Comparison of ENCODE assay signal across 10 mouse cellular contexts in genomic region chr9:116212915-116213619, GRCm38 (mm10). TPM values are rescaled to one million over a fixed set of nuclear protein-coding genes. Genes with fewer than 3 reads are reported as not detected.
DNase-seq lines count a peak whose midpoint lies in the region; ATAC-seq and TF ChIP-seq lines count a peak whose summit lies in the region.
"Had no signal": no experiment of that assay in that cellular context is flagged by ENCODE, and none has a peak within 500 bp of the region (broad histone marks: within the 10 kb centered on the region; RNA-seq: fewer than 3 reads in every experiment).

No protein-coding gene starts in this region.

- H3K27ac ChIP-seq in forebrain, embryonic 11.5 days (ENCODE audit: low read depth, low read length), result no peak overlapping the region
- H3K27ac ChIP-seq in forebrain, embryonic 13.5 days, result no peak overlapping the region
- peak overlapping the region; percentile 63 for H3K27ac ChIP-seq in heart, postnatal 0 days (ENCODE audit: low read depth)
- H3K27ac ChIP-seq in limb, embryonic 15.5 days, result peak overlapping the region; percentile 33; the same call in 1 of the 2 replicates
- H3K27ac ChIP-seq: macrophage had no signal

- no peak for TF ChIP-seq CTCF in heart, postnatal 0 days (IDR thresholded peaks at IDR 0.05; ENCODE audit: low read depth)

- no peaks in the 10 kb centered on the region for H3K36me3 ChIP-seq in forebrain, embryonic 11.5 days (ENCODE audit: control insufficient read depth, insufficient read depth, low read length)
- H3K36me3 ChIP-seq in forebrain, embryonic 13.5 days (ENCODE audit: poor library complexity, severe bottlenecking), result no peaks in the 10 kb centered on the region
- no peaks in the 10 kb centered on the region for H3K36me3 ChIP-seq in heart, postnatal 0 days (replicated peaks; ENCODE audit: control insufficient read depth, insufficient read depth, low read length)
- H3K36me3 ChIP-seq in limb, embryonic 15.5 days, result no peaks in the 10 kb centered on the region

- no peaks in the 10 kb centered on the region for H3K27me3 ChIP-seq in forebrain, embryonic 11.5 days (ENCODE audit: control insufficient read depth, insufficient read depth, low read length)
- H3K27me3 ChIP-seq in forebrain, embryonic 13.5 days, result no peaks in the 10 kb centered on the region
- no peaks in the 10 kb centered on the region for H3K27me3 ChIP-seq in heart, postnatal 0 days (ENCODE audit: control insufficient read depth, insufficient read depth, low read length)
- H3K27me3 ChIP-seq in limb, embryonic 15.5 days, result no peaks in the 10 kb centered on the region

- H3K4me3 ChIP-seq in forebrain, embryonic 11.5 days (ENCODE audit: low read depth, low read length), result no peak overlapping the region
- H3K4me3 ChIP-seq in forebrain, embryonic 13.5 days, result no peak overlapping the region
- H3K4me3 ChIP-seq in heart, postnatal 0 days (ENCODE audit: low read depth, low read length), result no peak overlapping the region
- no peak overlapping the region for H3K4me3 ChIP-seq in limb, embryonic 15.5 days

- 0 out of 2 replicates have a peak, but pooled peaks cover 2% of the 10 kb centered on the region for H3K4me1 ChIP-seq in forebrain, embryonic 11.5 days (replicated peaks; ENCODE audit: control insufficient read depth, insufficient read depth, low read length)
- H3K4me1 ChIP-seq in forebrain, embryonic 13.5 days, result peaks cover 16% of the 10 kb centered on the region
- H3K4me1 ChIP-seq in heart, postnatal 0 days (ENCODE audit: control insufficient read depth, insufficient read depth), result peaks cover 21% of the 10 kb centered on the region
- H3K4me1 ChIP-seq in limb, embryonic 15.5 days, result peaks cover 20% of the 10 kb centered on the region

- DNase-seq in forebrain, embryonic 11.5 days (ENCODE audit: low spot score), result no peak
- peak; percentile 90 for DNase-seq in R1 (ENCODE audit: low read depth, low spot score)
- DNase-seq in heart, postnatal 0 days (ENCODE audit: low spot score), result peak; percentile 65
- DNase-seq in testis, postnatal 10 days (ENCODE audit: low spot score), result no peak
- DNase-seq in cerebellum, adult 18-20 months, result no peak
- DNase-seq: gastrocnemius, postnatal 36 days had no signal

- H3K4me2 ChIP-seq in forebrain, embryonic 11.5 days (ENCODE audit: low read depth, low read length, severe bottlenecking), result no peak overlapping the region
- H3K4me2 ChIP-seq in forebrain, embryonic 13.5 days, result no peak overlapping the region
- no peak overlapping the region for H3K4me2 ChIP-seq in heart, postnatal 0 days (ENCODE audit: low read depth, low read length)
- H3K4me2 ChIP-seq in limb, embryonic 15.5 days, result no peak overlapping the region

- 47% methylated on average over 8 of the region's 8 CpGs for WGBS in forebrain, embryonic 11.5 days
- 46% methylated on average over 8 of the region's 8 CpGs for WGBS in forebrain, embryonic 13.5 days
- WGBS in heart, postnatal 0 days, result 46% methylated on average over 8 of the region's 8 CpGs
- WGBS in limb, embryonic 15.5 days, result 59% methylated on average over 8 of the region's 8 CpGs

- H3K9ac ChIP-seq in forebrain, embryonic 11.5 days (ENCODE audit: low read length), result no peak overlapping the region
- H3K9ac ChIP-seq in forebrain, embryonic 13.5 days, result no peak overlapping the region
- H3K9ac ChIP-seq in heart, postnatal 0 days (replicated peaks; ENCODE audit: low read depth, low read length), result no peak overlapping the region
- H3K9ac ChIP-seq in limb, embryonic 15.5 days, result no peak overlapping the region

- ATAC-seq in forebrain, embryonic 11.5 days (replicated peaks; ENCODE audit: low FRiP score), result peak; percentile 42
- ATAC-seq in forebrain, embryonic 13.5 days, result no peak
- peak; percentile 68 for ATAC-seq in heart, postnatal 0 days (ENCODE audit: insufficient read depth, low read depth)
- no peak for ATAC-seq in limb, embryonic 15.5 days (ENCODE audit: insufficient number of reproducible peaks, low FRiP score, low TSS enrichment, low read depth)
- ATAC-seq in frontal cortex, adult (ENCODE audit: low TSS enrichment), result no peak

- no peaks in the 10 kb centered on the region for H3K9me3 ChIP-seq in forebrain, embryonic 11.5 days (ENCODE audit: control insufficient read depth, low read length)
- no peaks in the 10 kb centered on the region for H3K9me3 ChIP-seq in forebrain, embryonic 13.5 days (replicated peaks)
- H3K9me3 ChIP-seq in heart, postnatal 0 days (replicated peaks; ENCODE audit: control insufficient read depth, low read length), result no peaks in the 10 kb centered on the region
- no peaks in the 10 kb centered on the region for H3K9me3 ChIP-seq in limb, embryonic 15.5 days

- TF ChIP-seq EP300 in heart, postnatal 0 days (IDR thresholded peaks at IDR 0.05; ENCODE audit: low read depth), result no peak

RNA-seq across cellular contexts. Expression of gene Tgfbr2, which starts 37.9 kb away (rescaled TPM):
- polyA plus RNA-seq in forebrain, embryonic 11.5 days (2014; fragmentation: Nextera tagmentation; extraction: Ambion mirVana), result 8.1 and 8.7 TPM in 2 replicates
- polyA plus RNA-seq in forebrain, embryonic 13.5 days (2015; fragmentation: Nextera tagmentation; extraction: Ambion mirVana), result 4.2 and 4.4 TPM in 2 replicates
- total RNA-seq in heart, postnatal 0 days (2014; rRNA removed; ENCODE audit: low replicate concordance), result 70.8 and 81.4 TPM in 2 replicates
- polyA plus RNA-seq in heart, postnatal 0 days (2015; fragmentation: Nextera tagmentation; extraction: Ambion mirVana), result 15.1 and 16.0 TPM in 2 replicates
- polyA plus RNA-seq in limb, embryonic 15.5 days (2015; fragmentation: Nextera tagmentation; extraction: Ambion mirVana), result 65.2 and 69.0 TPM in 2 replicates

Comparison
In these comparisons a context has a peak if more than half of its experiments do, and no peak if none do; other contexts are left out.
1. ATAC-seq: peak in forebrain, embryonic 11.5 days (single experiment) and heart, postnatal 0 days (single experiment); none in forebrain, embryonic 13.5 days (single experiment), limb, embryonic 15.5 days (single experiment) and frontal cortex, adult (single experiment).
2. DNase-seq: peak in R1 (single experiment) and heart, postnatal 0 days (single experiment); none in forebrain, embryonic 11.5 days (single experiment), testis, postnatal 10 days (single experiment) and cerebellum, adult 18-20 months (0 of 2).
3. H3K27ac ChIP-seq: peak in heart, postnatal 0 days (single experiment) and limb, embryonic 15.5 days (single experiment); none in forebrain, embryonic 11.5 days (single experiment) and forebrain, embryonic 13.5 days (single experiment).